Mouse (Mus musculus) embryonic facial prominence, embryonic 12.5 days (tissue): Measurements from ENCODE around the gene Mmaa. TPM values are rescaled to one million over a fixed set of nuclear protein-coding genes. Genes with fewer than 3 reads are reported as not detected.

Experiments used
- ATAC-seq: fragments of 200-750 bp; cut with Nextera tagmentation; 2 replicates; pipeline ENCODE4 v1.8.0; 2017; ENCODE audit not compliant: insufficient number of reproducible peaks, insufficient read depth, low FRiP score, low TSS enrichment
- H3K27ac ChIP-seq: fragments of 300-500 bp; sonication (generic); 2 replicates; pipeline ENCODE4 v1.5.1; 2016; ENCODE audit warnings: mild to moderate bottlenecking
- H3K27me3 ChIP-seq: fragments of 300-500 bp; sonication (generic); 2 replicates; pipeline ENCODE4 v1.6.1; 2016; ENCODE audit warnings: mild to moderate bottlenecking, moderate library complexity
- H3K36me3 ChIP-seq: fragments of 300-500 bp; sonication (generic); 2 replicates; pipeline ENCODE4 v1.6.1; 2016; ENCODE audit warnings: mild to moderate bottlenecking
- H3K4me1 ChIP-seq: fragments of 300-500 bp; sonication (generic); 2 replicates; pipeline ENCODE4 v1.6.1; 2016
- H3K4me2 ChIP-seq: fragments of 300-500 bp; sonication (generic); replicated peaks from 2 replicates; pipeline ENCODE4 v1.6.1; 2016; ENCODE audit warnings: mild to moderate bottlenecking, moderate library complexity
- H3K4me3 ChIP-seq: fragments of 300-500 bp; sonication (generic); 2 replicates; pipeline ENCODE4 v1.5.1; 2016; ENCODE audit warnings: mild to moderate bottlenecking
- H3K9ac ChIP-seq: fragments of 300-500 bp; sonication (generic); 2 replicates; pipeline ENCODE4 v1.6.1; 2016; ENCODE audit warnings: mild to moderate bottlenecking, moderate library complexity
- H3K9me3 ChIP-seq: fragments of 300-500 bp; sonication (generic); 2 replicates; pipeline ENCODE4 v1.6.1; 2016; ENCODE audit warnings: mild to moderate bottlenecking, moderate library complexity
- WGBS: fragments of 180-500 bp; shearing (Covaris S2); methylation state at CpG from one replicate; pipeline ENCODE4 v1.1.7; 2016; 5-methylcytosine and 5-hydroxymethylcytosine counted together
- polyA plus RNA-seq: library from polyadenylated mRNA; unstranded; fragments of >200 nt; fragmentation: Nextera tagmentation; extraction: Ambion mirVana; gene quantifications from 2 replicates; pipeline ENCODE4 v1.2.1, GENCODE M21; 2016

Mmaa gene
- polyA plus RNA-seq, 1 experiment from 2014 or later = 17.8 TPM

- Histone ChIP-seq H3K9ac (no peak overlapping the region), H3K9me3 (no peaks in the 10 kb centered on the region), H3K27me3 (no peaks in the 10 kb centered on the region), H3K36me3 (0 out of 2 replicates have a peak, but pooled peaks cover 7% of the 10 kb centered on the region), H3K27ac (no peak overlapping the region), H3K4me3 (no peak overlapping the region), H3K4me1 (no peaks in the 10 kb centered on the region), H3K4me2 (no peak overlapping the region)
- WGBS = 90% methylated on average over 3 of the region's 3 CpGs
- ATAC-seq = no peak
Measured at GRCm38 (mm10) chr8:79286424-79286823, 8.3 kb downstream of the Mmaa start.

GRCm38 (mm10) chr8:79284626-79285025, 10.1 kb downstream of the Mmaa start:
- Histone ChIP-seq H3K4me3 (no peak overlapping the region), H3K4me2 (no peak overlapping the region), H3K27ac (no peak overlapping the region), H3K4me1 (no peaks in the 10 kb centered on the region), H3K36me3 (peaks cover 9% of the 10 kb centered on the region; the same call in 1 of the 2 replicates), H3K27me3 (no peaks in the 10 kb centered on the region), H3K9ac (no peak overlapping the region), H3K9me3 (no peaks in the 10 kb centered on the region)
- ATAC-seq = no peak
- WGBS = 93% methylated on average over 3 of the region's 3 CpGs

DNA sequence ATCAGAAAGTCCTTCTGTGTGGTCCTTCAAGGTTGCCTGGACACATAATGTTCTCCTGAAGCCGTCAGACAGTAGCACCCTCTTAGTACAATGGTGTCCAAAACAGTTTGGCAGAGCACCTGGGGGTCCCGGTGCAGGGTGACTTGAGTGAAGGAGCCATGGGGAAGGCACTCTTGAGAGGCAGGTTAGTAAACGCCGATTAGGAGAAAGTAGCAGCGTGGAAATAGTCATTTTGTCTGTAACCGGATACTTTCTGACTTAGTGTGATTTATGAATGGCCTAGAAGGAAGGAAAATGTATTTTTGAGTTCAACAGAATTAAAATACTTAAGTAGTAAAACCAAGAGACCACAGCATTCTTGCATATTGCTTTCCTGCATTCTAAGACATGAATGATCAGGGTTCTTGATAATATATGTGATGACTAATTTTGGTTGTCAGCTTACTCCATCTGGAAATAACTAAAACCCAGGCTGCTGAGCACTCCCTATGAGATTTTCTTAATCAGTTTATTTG, 13.3 kb downstream of the Mmaa start:
- H3K36me3 ChIP-seq = peaks cover 20% of the 10 kb centered on the region
- no peaks in the 10 kb centered on the region for H3K9me3 ChIP-seq
- 72% methylated on average over 6 of the region's 6 CpGs for WGBS
- no peaks in the 10 kb centered on the region for H3K27me3 ChIP-seq
- no peak overlapping the region for H3K9ac ChIP-seq
- no peak overlapping the region for H3K4me2 ChIP-seq
- no peaks in the 10 kb centered on the region for H3K4me1 ChIP-seq
- H3K4me3 ChIP-seq = no peak overlapping the region
- H3K27ac ChIP-seq = no peak overlapping the region
- ATAC-seq = no peak

- Histone ChIP-seq H3K9ac (no peak overlapping the region), H3K4me1 (no peaks in the 10 kb centered on the region), H3K27me3 (no peaks in the 10 kb centered on the region), H3K27ac (no peak overlapping the region), H3K9me3 (no peaks in the 10 kb centered on the region), H3K4me2 (no peak overlapping the region), H3K4me3 (no peak overlapping the region), H3K36me3 (peaks cover 37% of the 10 kb centered on the region)
- ATAC-seq = no peak
- WGBS = 72% methylated on average over 8 of the region's 8 CpGs
Measured at GRCm38 (mm10) chr8:79277264-79277870, 17.4 kb downstream of the Mmaa start.

GRCm38 (mm10) chr8:79274940-79275339, 19.8 kb downstream of the Mmaa start:
- no peaks in the 10 kb centered on the region for H3K9me3 ChIP-seq
- no peaks in the 10 kb centered on the region for H3K4me1 ChIP-seq
- H3K4me2 ChIP-seq = no peak overlapping the region
- no peak overlapping the region for H3K27ac ChIP-seq
- no peaks in the 10 kb centered on the region for H3K27me3 ChIP-seq
- 92% methylated on average over 10 of the region's 10 CpGs for WGBS
- H3K9ac ChIP-seq = no peak overlapping the region
- no peak for ATAC-seq
- H3K36me3 ChIP-seq = peaks cover 48% of the 10 kb centered on the region
- H3K4me3 ChIP-seq = no peak overlapping the region

- H3K27ac ChIP-seq = no peak overlapping the region
- 87% methylated on average over 6 of the region's 6 CpGs for WGBS
- H3K4me1 ChIP-seq = no peaks in the 10 kb centered on the region
- ATAC-seq = no peak
- no peaks in the 10 kb centered on the region for H3K9me3 ChIP-seq
- no peak overlapping the region for H3K4me3 ChIP-seq
- H3K4me2 ChIP-seq = no peak overlapping the region
- H3K27me3 ChIP-seq = no peaks in the 10 kb centered on the region
- no peak overlapping the region for H3K9ac ChIP-seq
- H3K36me3 ChIP-seq = peaks cover 46% of the 10 kb centered on the region
Measured at GRCm38 (mm10) chr8:79273776-79274175, 21.0 kb downstream of the Mmaa start.

DNA sequence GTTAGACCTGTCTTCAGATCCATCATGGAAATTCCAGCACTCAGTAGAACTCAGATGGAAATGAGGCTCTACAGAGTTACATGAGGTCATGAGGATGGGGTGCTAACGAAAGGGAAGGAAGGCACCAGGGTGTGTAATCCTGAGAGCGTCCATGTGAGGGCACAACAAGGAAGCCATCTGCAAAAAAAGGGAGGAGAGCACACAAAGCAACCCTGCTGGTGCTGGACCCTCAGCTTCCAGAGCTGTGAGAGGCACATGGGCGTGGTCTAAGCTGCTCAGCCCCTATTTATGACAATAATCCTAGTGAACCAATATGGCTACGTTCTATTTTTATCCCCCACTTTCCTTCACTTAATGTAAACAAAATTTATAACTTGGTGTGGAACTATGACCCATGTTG, 22.1 kb downstream of the Mmaa start:
- WGBS = 83% methylated on average over 4 of the region's 4 CpGs

DNA sequence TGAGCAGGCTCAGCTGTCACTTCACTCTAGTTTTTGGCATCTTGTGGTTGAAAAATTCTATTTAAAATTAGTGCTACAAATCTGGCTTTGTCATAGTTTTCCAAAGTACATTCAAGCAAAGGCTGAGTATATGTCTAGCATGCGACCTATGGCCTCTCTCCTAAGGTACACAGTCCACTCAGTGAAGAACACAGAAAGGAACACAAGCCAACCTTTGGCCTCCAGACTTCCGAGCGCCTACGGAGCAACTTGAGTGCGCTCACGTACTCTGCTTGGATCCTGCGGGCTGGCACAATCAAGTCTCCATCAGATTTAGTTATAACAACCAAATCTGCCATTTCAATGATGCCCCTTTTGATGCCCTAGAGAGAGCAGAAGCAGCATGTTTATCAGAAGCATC, 25.8 kb downstream of the Mmaa start:
- Histone ChIP-seq H3K4me3 (no peak overlapping the region), H3K9me3 (no peaks in the 10 kb centered on the region), H3K36me3 (peaks cover 49% of the 10 kb centered on the region), H3K4me2 (no peak overlapping the region), H3K27ac (no peak overlapping the region), H3K9ac (no peak overlapping the region), H3K4me1 (no peaks in the 10 kb centered on the region), H3K27me3 (no peaks in the 10 kb centered on the region)
- 93% methylated on average over 7 of the region's 7 CpGs for WGBS
- ATAC-seq = no peak

More for the DNA sequence above, 22.1 kb downstream of the Mmaa start:
- Histone ChIP-seq H3K9me3 (no peaks in the 10 kb centered on the region), H3K27ac (no peak overlapping the region), H3K4me2 (no peak overlapping the region), H3K36me3 (peaks cover 46% of the 10 kb centered on the region), H3K4me1 (no peaks in the 10 kb centered on the region), H3K4me3 (no peak overlapping the region), H3K9ac (no peak overlapping the region), H3K27me3 (no peaks in the 10 kb centered on the region)
- ATAC-seq = no peak

DNA sequence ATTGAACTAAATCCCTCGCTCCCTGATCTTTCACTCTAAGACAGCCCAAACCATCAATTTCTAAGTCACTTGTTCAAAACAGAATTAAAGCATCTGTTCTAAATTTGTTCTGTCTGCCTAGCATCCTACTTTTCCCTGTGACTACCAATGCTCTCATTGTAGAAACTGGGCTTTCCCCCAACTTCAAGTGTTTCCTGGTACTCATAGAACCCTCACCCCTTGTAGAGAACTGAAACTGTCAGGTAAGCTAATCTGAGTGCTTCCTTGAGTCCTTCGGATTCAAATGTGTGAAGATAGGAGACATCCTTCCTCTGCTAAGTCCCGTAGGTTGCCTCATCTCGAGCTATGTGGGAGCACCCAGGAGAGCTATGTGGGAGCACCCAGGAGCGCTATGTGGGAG, 32.8 kb downstream of the Mmaa start:
- no peaks in the 10 kb centered on the region for H3K27me3 ChIP-seq
- H3K4me3 ChIP-seq = no peak overlapping the region
- ATAC-seq = no peak
- no peaks in the 10 kb centered on the region for H3K4me1 ChIP-seq
- peaks cover 4% of the 10 kb centered on the region; the same call in 1 of the 2 replicates for H3K9me3 ChIP-seq
- no peak overlapping the region for H3K4me2 ChIP-seq
- H3K9ac ChIP-seq = no peak overlapping the region
- WGBS = 81% methylated on average over 5 of the region's 5 CpGs
- H3K27ac ChIP-seq = no peak overlapping the region
- peaks cover 3% of the 10 kb centered on the region; the same call in 1 of the 2 replicates for H3K36me3 ChIP-seq

GRCm38 (mm10) chr8:79256076-79256705, 38.5 kb downstream of the Mmaa start:
- H3K4me1 ChIP-seq = no peaks in the 10 kb centered on the region
- no peak for ATAC-seq
- no peak overlapping the region for H3K27ac ChIP-seq
- H3K27me3 ChIP-seq = no peaks in the 10 kb centered on the region
- no peaks in the 10 kb centered on the region for H3K36me3 ChIP-seq
- H3K9ac ChIP-seq = no peak overlapping the region
- H3K9me3 ChIP-seq = no peaks in the 10 kb centered on the region
- no peak overlapping the region for H3K4me3 ChIP-seq
- no peak overlapping the region for H3K4me2 ChIP-seq
- 77% methylated on average over 8 of the region's 8 CpGs for WGBS

DNA sequence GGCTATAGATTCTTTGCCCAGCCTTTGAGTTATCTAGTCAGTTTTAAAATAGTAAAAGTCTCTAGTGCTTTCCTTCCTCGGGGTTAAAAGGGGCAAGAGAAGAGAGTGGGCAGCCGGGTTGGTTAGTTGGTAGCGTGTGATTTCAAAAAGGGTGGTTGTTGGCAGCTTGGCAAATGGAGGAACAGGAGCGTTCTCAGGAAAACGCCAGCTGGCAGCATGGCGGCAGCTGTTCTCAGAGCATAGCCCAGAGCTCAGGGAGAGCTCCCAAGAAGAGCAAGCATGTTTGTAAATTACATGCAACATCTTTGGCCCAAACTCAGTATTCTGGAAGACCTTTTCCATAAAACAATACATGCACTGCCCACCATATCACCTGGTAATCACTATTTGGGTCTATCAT, 41.0 kb downstream of the Mmaa start:
- 96% methylated on average over 6 of the region's 6 CpGs for WGBS
- H3K9ac ChIP-seq = no peak overlapping the region
- no peaks in the 10 kb centered on the region for H3K4me1 ChIP-seq
- H3K4me3 ChIP-seq = no peak overlapping the region
- no peaks in the 10 kb centered on the region for H3K36me3 ChIP-seq
- H3K27ac ChIP-seq = no peak overlapping the region
- no peak for ATAC-seq
- H3K9me3 ChIP-seq = no peaks in the 10 kb centered on the region
- no peak overlapping the region for H3K4me2 ChIP-seq
- no peaks in the 10 kb centered on the region for H3K27me3 ChIP-seq

DNA sequence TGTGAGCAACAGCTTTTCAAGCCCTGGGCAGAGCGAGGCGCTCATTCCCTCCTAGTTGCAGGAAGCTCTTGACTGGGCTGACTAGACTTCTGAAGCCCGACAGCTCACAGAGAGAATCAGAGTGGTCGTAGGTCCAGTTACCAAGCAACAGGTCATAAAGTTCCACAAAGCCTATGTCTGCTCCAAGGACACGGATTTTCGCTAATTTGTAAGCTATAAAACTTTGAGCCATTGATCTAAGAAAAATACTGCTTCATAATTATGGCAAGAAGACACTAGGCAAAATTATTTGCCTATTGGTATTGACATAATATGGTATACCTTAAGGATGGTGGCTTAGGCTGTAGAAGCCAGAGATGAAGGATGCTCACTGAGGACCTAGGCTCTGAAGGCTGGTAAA, 46.3 kb downstream of the Mmaa start, which contains the start of gene 1700011L22Rik:
1700011L22Rik (minus strand) TSS at position 101 of the 400 bp plus-strand sequence.
- Histone ChIP-seq H3K9ac (no peak within 1 kb of the TSS), H3K4me1 (no peaks in the 10 kb centered on the region), H3K27me3 (no peaks in the 10 kb centered on the region), H3K4me2 (no peak within 1 kb of the TSS), H3K4me3 (no peak within 1 kb of the TSS), H3K9me3 (no peaks in the 10 kb centered on the region), H3K27ac (no peak within 1 kb of the TSS), H3K36me3 (no peaks in the 10 kb centered on the region)
- 87% methylated on average over 6 of the region's 6 CpGs for WGBS
- ATAC-seq = no peak
